Mouse (Mus musculus): ENCODE results near the gene Ugt1a6a.
"Not testable (repeated sequence)": the region's sequence is repeated elsewhere in the genome, so short reads cannot be mapped to it uniquely, and the experiment has no call there.

DNA sequence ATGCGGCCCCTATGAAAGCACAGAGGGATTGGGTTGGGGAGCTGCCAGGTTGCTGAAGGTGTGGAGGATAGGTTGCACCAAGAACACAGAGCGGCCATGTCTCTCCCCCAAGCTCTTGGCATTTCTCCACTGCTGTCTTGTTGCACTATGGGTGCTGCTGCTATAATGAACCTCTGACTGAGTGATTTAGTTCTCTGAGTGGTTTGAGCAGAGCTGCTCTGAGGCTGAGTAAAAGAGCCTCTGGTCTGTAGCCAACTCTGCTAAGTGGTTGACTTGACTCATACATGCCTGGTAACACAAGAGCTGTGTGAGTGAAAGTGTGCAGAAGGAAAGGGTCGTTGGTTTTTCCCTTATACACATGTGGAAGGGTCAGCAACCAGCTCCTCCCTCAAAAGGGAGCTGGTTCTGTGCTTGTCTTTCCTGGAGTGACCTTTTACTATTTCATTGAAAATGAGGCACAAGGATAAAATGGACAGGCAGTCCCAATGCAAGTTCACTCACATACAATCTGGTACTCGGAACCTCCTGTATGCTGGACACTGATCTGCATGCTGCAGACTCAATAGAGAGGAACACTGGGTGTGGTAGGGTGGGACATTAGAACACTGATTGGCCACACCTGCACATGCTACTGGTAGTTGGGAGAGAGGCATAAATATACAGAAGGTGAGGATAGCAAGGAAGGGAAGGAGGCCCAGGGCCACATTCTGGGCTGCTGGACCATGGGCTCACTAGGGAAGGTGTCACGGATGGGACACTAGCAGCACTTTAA is 30.7 kb upstream of the Ugt1a6a start:
- not testable (repeated sequence) for TF ChIP-seq POLR2A (IDR thresholded peaks at IDR 0.05; ENCODE audit: low read depth, low read length); CTCF (IDR thresholded peaks at IDR 0.05; ENCODE audit: borderline replicate concordance, insufficient read depth, low read length)
